Mouse (Mus musculus) C2C12 (cell line): ENCODE measurements around the gene 2900026A02Rik. TPM values are rescaled to one million over a fixed set of nuclear protein-coding genes. Genes with fewer than 3 reads are reported as not detected.

ENCODE experiments used
- H3K27me3 ChIP-seq: one replicate; pipeline ENCODE4 v1.6.1; 2011; ENCODE audit not compliant: control insufficient read depth, insufficient read depth, insufficient read length
- H3K36me3 ChIP-seq: one replicate; pipeline ENCODE4 v1.6.1; 2011; ENCODE audit not compliant: control insufficient read depth, insufficient read depth
- H3K4me3 ChIP-seq: one replicate; pipeline ENCODE4 v1.5.1; 2011; ENCODE audit warnings: mild to moderate bottlenecking, control low read depth; ENCODE audit not compliant: poor library complexity, insufficient read depth, severe bottlenecking
- H3K79me2 ChIP-seq: one replicate; pipeline ENCODE4 v1.6.1; 2011; ENCODE audit not compliant: control insufficient read depth, insufficient read depth
- H3K79me3 ChIP-seq: one replicate; pipeline ENCODE4 v1.6.1; 2011; ENCODE audit warnings: low read depth, control low read depth
- H3ac ChIP-seq: one replicate; pipeline ENCODE3; 2011; ENCODE audit warnings: low read depth; ENCODE audit not compliant: control insufficient read depth, insufficient read length
- CEBPB ChIP-seq: IDR thresholded peaks from one replicate; pipeline ENCODE4 v1.6.1; 2011; ENCODE audit warnings: low read depth, mild to moderate bottlenecking, control low read depth, moderate library complexity
- CTCF ChIP-seq: IDR thresholded peaks from one replicate; pipeline ENCODE4 v1.5.1; 2011; ENCODE audit not compliant: control insufficient read depth, insufficient read depth, insufficient read length
- FOSL1 ChIP-seq: IDR thresholded peaks from one replicate; pipeline ENCODE4 v1.8.0; 2011; ENCODE audit warnings: mild to moderate bottlenecking, low read length; ENCODE audit not compliant: poor library complexity, insufficient read depth, severe bottlenecking
- MAX ChIP-seq: IDR thresholded peaks from one replicate; pipeline ENCODE4 v1.6.1; 2011; ENCODE audit warnings: mild to moderate bottlenecking, control low read depth
- MYOD1 ChIP-seq: IDR thresholded peaks from one replicate; pipeline ENCODE4 v1.6.1; 2011; ENCODE audit warnings: low read depth; ENCODE audit not compliant: control insufficient read depth, insufficient read length
- MYOG ChIP-seq: IDR thresholded peaks from one replicate; pipeline ENCODE4 v1.6.1; 2011; ENCODE audit not compliant: control insufficient read depth, insufficient read length; ENCODE audit errors: extremely low read depth
- USF1 ChIP-seq: IDR thresholded peaks from one replicate; pipeline ENCODE4 v1.6.1; 2011; ENCODE audit warnings: low read depth, mild to moderate bottlenecking, control low read depth, moderate library complexity
- polyA plus RNA-seq: library from polyadenylated mRNA; unstranded; fragments of >200 nt; fragmentation: generic; extraction: Trizol; gene quantifications from one replicate; pipeline ENCODE4 v1.2.1, GENCODE M21; 2012; ENCODE audit warnings: missing spikeins

Gene 2900026A02Rik
- polyA plus RNA-seq, 1 experiment, result 8.4 TPM

DNA sequence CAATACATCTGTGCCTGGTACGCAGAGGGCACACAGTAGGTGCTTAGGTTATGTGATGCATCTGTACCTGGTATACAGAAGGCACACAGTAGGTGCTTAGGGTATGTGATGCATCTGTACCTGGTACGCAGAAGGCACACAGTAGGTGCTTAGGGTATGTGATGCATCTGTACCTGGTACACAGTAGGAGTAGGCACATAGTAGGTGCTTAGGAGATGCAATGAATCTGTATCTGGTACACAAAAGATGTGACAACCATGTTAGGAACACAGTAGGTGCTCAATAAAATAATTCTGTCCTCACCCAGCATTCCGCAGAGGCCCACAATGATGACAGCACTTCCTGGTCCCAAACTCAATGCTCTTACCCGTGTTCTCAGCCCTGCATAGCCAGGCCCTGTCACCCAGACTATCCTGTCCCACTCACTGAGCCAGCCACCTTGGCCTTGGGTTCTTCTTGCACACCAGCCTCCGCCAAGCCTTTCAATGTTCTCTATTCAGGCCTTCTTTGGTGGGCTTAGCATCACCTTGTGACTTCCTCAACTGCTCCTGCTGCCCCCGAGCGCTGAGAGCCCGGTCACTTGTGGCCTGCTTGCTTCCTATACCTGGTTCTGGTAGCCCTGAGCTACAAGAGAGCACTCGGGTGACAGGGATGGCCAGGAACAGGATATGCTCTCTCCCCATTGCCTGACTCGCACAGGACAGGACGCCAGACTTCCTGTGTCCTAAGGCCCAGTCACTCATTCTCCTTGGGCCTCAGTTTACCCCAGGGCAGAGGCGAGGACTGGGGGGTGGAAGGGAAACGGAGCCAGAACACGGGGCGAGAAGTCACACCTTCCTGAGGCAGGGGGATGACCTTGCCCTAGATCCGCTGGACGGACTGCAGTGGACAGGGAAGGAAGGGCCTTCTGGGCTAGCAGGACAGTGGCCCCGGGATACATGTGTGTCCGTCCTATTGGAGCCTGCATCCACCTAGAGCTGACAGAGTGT is 87.0 kb downstream of the 2900026A02Rik start:
- TF ChIP-seq CEBPB (no peak), MYOG (no peak), USF1 (no peak), CTCF (no peak)
- no peak overlapping the region for H3K4me3 ChIP-seq
- no peaks in the 10 kb centered on the region for H3K36me3 ChIP-seq
- no peaks in the 10 kb centered on the region for H3K27me3 ChIP-seq
- no peak overlapping the region for H3ac ChIP-seq
- peaks cover 1% of the 10 kb centered on the region for H3K79me3 ChIP-seq
- H3K79me2 ChIP-seq, result no peaks in the 10 kb centered on the region

- Histone ChIP-seq H3K4me3 (no peak overlapping the region), H3K36me3 (no peaks in the 10 kb centered on the region), H3K79me2 (no peaks in the 10 kb centered on the region), H3K79me3 (peaks cover 1% of the 10 kb centered on the region), H3ac (no peak overlapping the region), H3K27me3 (no peaks in the 10 kb centered on the region)
- TF ChIP-seq USF1 (no peak), MAX (no peak), FOSL1 (no peak), MYOD1 (no peak), CEBPB (no peak), CTCF (no peak), MYOG (no peak)
These were observed 88.0 kb downstream of the 2900026A02Rik start for GRCm38 (mm10) chr5:113133080-113133491.

DNA sequence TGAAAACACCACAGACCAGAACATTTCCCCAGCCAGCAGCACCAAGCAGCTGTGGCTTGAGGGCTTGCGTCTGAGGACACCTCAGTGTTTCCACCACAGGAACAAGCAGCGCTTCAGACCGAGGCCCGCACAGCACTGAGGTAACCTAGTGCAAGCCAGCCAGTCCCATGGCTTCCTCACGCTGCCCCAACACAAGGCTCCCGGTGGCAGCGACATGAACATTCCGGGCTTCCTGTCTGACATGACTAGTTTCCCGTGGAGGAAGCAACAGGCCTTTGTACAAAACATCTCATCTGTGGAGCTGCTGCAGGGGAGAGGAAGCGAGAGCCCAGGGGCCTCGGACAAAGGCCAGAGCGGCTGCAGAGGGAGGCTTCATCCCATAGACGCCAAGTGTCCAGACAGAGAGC is 88.4 kb downstream of the 2900026A02Rik start:
- Histone ChIP-seq H3K4me3 (no peak overlapping the region), H3K79me3 (peaks cover 1% of the 10 kb centered on the region), H3K36me3 (no peaks in the 10 kb centered on the region), H3K27me3 (no peaks in the 10 kb centered on the region), H3K79me2 (no peaks in the 10 kb centered on the region), H3ac (no peak overlapping the region)
- TF ChIP-seq MYOG (no peak), CTCF (no peak), MYOD1 (no peak), MAX (no peak), USF1 (no peak), FOSL1 (no peak), CEBPB (no peak)

DNA sequence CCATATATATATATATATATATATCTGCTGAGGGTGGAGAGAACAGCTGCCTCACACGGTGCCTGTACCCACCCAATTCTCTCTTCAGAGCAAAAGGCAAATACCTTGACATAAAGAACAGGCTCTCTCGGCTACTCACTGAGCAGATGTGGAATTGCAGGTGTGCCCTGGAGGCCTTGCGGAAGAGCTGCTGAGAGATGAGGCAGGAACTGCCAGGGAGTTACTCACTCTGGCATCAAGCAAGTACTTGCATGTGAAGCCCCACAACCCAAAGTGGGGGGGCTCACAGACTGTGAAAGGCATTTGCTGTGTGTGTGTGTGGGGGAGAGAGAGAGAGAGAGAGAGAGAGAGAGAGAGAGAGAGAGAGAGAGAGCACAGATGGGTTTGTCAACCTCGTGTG is 92.6 kb downstream of the 2900026A02Rik start:
- Histone ChIP-seq H3ac (no peak overlapping the region), H3K4me3 (no peak overlapping the region), H3K27me3 (no peaks in the 10 kb centered on the region), H3K36me3 (no peaks in the 10 kb centered on the region), H3K79me2 (no peaks in the 10 kb centered on the region), H3K79me3 (peaks cover 1% of the 10 kb centered on the region)
- TF ChIP-seq MYOD1 (no peak), CEBPB (no peak), USF1 (no peak), FOSL1 (no peak), CTCF (no peak), MYOG (no peak), MAX (no peak)

- Histone ChIP-seq H3K79me2 (no peaks in the 10 kb centered on the region), H3K36me3 (no peaks in the 10 kb centered on the region), H3ac (no peak overlapping the region), H3K27me3 (no peaks in the 10 kb centered on the region), H3K4me3 (no peak overlapping the region), H3K79me3 (peaks cover 1% of the 10 kb centered on the region)
- TF ChIP-seq MAX (no peak), MYOG (no peak), CEBPB (no peak), CTCF (no peak), USF1 (no peak), MYOD1 (no peak), FOSL1 (no peak)
These were observed 94.6 kb downstream of the 2900026A02Rik start for GRCm38 (mm10) chr5:113126476-113126875.

- TF ChIP-seq MYOG, result no peak
- no peak for TF ChIP-seq MYOD1
- TF ChIP-seq CTCF, result no peak
- no peak for TF ChIP-seq CEBPB
- TF ChIP-seq FOSL1, result no peak
- no peak for TF ChIP-seq MAX
- TF ChIP-seq USF1, result no peak
- Histone ChIP-seq H3ac (no peak overlapping the region), H3K27me3 (no peaks in the 10 kb centered on the region), H3K79me2 (no peaks in the 10 kb centered on the region), H3K79me3 (no peaks in the 10 kb centered on the region), H3K4me3 (no peak overlapping the region), H3K36me3 (no peaks in the 10 kb centered on the region)
These were observed 97.3 kb downstream of the 2900026A02Rik start for GRCm38 (mm10) chr5:113123693-113124092.
